Mouse (Mus musculus): ENCODE measurements around the gene Gm13124. TPM values are rescaled to one million over a fixed set of nuclear protein-coding genes. Genes with fewer than 3 reads are reported as not detected.
"Not testable (repeated sequence)": the region's sequence is repeated elsewhere in the genome, so short reads cannot be mapped to it uniquely, and the experiment has no call there.

The Gm13124 gene
- polyA plus RNA-seq (2016; fragmentation: Nextera tagmentation; extraction: Ambion mirVana): not detected in 2 replicates

GRCm38 (mm10) chr4:144565034-144565433 is at the start of gene Gm13124:
Gm13124 (minus strand) TSS chr4:144565134.
- ATAC-seq (ENCODE audit: low FRiP score, low read depth): no peak
- no peaks in the 10 kb centered on the region for H3K4me1 ChIP-seq
- no peaks in the 10 kb centered on the region for H3K36me3 ChIP-seq
- H3K27ac ChIP-seq (replicated peaks): no peak within 1 kb of the TSS
- H3K27me3 ChIP-seq: no peaks in the 10 kb centered on the region
- peaks cover 59% of the 10 kb centered on the region for H3K9me3 ChIP-seq
- H3K9ac ChIP-seq (replicated peaks): no peak within 1 kb of the TSS
- H3K4me2 ChIP-seq (replicated peaks): no peak within 1 kb of the TSS
- no peak within 1 kb of the TSS for H3K4me3 ChIP-seq
- WGBS: 92% methylated on average over 1 of the region's 1 CpGs

GRCm38 (mm10) chr4:144614586-144614985 is 49.7 kb upstream of the Gm13124 start:
- no peak overlapping the region for H3K4me3 ChIP-seq
- no peak overlapping the region for H3K9ac ChIP-seq (replicated peaks)
- no peaks in the 10 kb centered on the region for H3K4me1 ChIP-seq
- no peak for ATAC-seq (ENCODE audit: low FRiP score, low read depth)
- no peak overlapping the region for H3K4me2 ChIP-seq (replicated peaks)
- WGBS: 69% methylated on average over 1 of the region's 1 CpGs
- H3K9me3 ChIP-seq: peaks cover 69% of the 10 kb centered on the region
- H3K27ac ChIP-seq (replicated peaks): no peak overlapping the region
- H3K36me3 ChIP-seq: no peaks in the 10 kb centered on the region
- no peaks in the 10 kb centered on the region for H3K27me3 ChIP-seq

- Histone ChIP-seq H3K4me3 (no peak within 1 kb of the TSS), H3K4me2 (replicated peaks) (no peak within 1 kb of the TSS), H3K9ac (replicated peaks) (no peak within 1 kb of the TSS), H3K9me3 (peaks cover 59% of the 10 kb centered on the region), H3K36me3 (no peaks in the 10 kb centered on the region), H3K4me1 (no peaks in the 10 kb centered on the region), H3K27me3 (no peaks in the 10 kb centered on the region), H3K27ac (replicated peaks) (no peak within 1 kb of the TSS)
- no peak for ATAC-seq (ENCODE audit: low FRiP score, low read depth)
- 44% methylated on average over 1 of the region's 1 CpGs for WGBS
These were observed 48.5 kb upstream of the Gm13124 start, which contains the start of gene Aadacl4 for GRCm38 (mm10) chr4:144613407-144613806. Aadacl4 (plus strand) TSS chr4:144613707.

GRCm38 (mm10) chr4:144592790-144593189 is 27.9 kb upstream of the Gm13124 start:
- Histone ChIP-seq H3K9me3 (peaks cover 36% of the 10 kb centered on the region), H3K36me3 (no peaks in the 10 kb centered on the region), H3K4me1 (no peaks in the 10 kb centered on the region), H3K9ac (replicated peaks) (no peak overlapping the region), H3K27me3 (no peaks in the 10 kb centered on the region), H3K27ac (replicated peaks) (no peak overlapping the region), H3K4me2 (replicated peaks) (no peak overlapping the region), H3K4me3 (no peak overlapping the region)
- ATAC-seq (ENCODE audit: low FRiP score, low read depth): no peak

GRCm38 (mm10) chr4:144586207-144586606 is 21.3 kb upstream of the Gm13124 start:
- not testable (repeated sequence) for H3K27me3 ChIP-seq; H3K4me2 ChIP-seq (replicated peaks); H3K27ac ChIP-seq (replicated peaks); H3K9ac ChIP-seq (replicated peaks); H3K36me3 ChIP-seq; H3K4me3 ChIP-seq; H3K4me1 ChIP-seq
- 88% methylated on average over 12 of the region's 16 CpGs for WGBS
- peak; percentile 62; the same call in 1 of the 2 replicates for ATAC-seq (ENCODE audit: low FRiP score, low read depth)
- H3K9me3 ChIP-seq: peaks cover 67% of the 10 kb centered on the region

- H3K4me1 ChIP-seq: no peaks in the 10 kb centered on the region
- ATAC-seq (ENCODE audit: low FRiP score, low read depth): no peak
- H3K4me3 ChIP-seq: no peak overlapping the region
- peaks cover 38% of the 10 kb centered on the region for H3K9me3 ChIP-seq
- no peak overlapping the region for H3K27ac ChIP-seq (replicated peaks)
- no peaks in the 10 kb centered on the region for H3K36me3 ChIP-seq
- no peak overlapping the region for H3K4me2 ChIP-seq (replicated peaks)
- no peaks in the 10 kb centered on the region for H3K27me3 ChIP-seq
- no peak overlapping the region for H3K9ac ChIP-seq (replicated peaks)
These were observed 2.8 kb upstream of the Gm13124 start for GRCm38 (mm10) chr4:144567752-144568151.

GRCm38 (mm10) chr4:144561205-144561604 is 3.7 kb downstream of the Gm13124 start:
- Histone ChIP-seq H3K9me3 (peaks cover 69% of the 10 kb centered on the region), H3K4me1 (no peaks in the 10 kb centered on the region), H3K9ac (replicated peaks) (no peak overlapping the region), H3K36me3 (no peaks in the 10 kb centered on the region), H3K4me3 (no peak overlapping the region), H3K27ac (replicated peaks) (no peak overlapping the region), H3K4me2 (replicated peaks) (no peak overlapping the region), H3K27me3 (no peaks in the 10 kb centered on the region)
- 53% methylated on average over 2 of the region's 2 CpGs for WGBS
- ATAC-seq (ENCODE audit: low FRiP score, low read depth): no peak

- H3K27me3 ChIP-seq: no peaks in the 10 kb centered on the region
- H3K9me3 ChIP-seq: peaks cover 70% of the 10 kb centered on the region
- H3K27ac ChIP-seq (replicated peaks): no peak overlapping the region
These were observed 5.1 kb downstream of the Gm13124 start for GRCm38 (mm10) chr4:144559792-144560191.

DNA sequence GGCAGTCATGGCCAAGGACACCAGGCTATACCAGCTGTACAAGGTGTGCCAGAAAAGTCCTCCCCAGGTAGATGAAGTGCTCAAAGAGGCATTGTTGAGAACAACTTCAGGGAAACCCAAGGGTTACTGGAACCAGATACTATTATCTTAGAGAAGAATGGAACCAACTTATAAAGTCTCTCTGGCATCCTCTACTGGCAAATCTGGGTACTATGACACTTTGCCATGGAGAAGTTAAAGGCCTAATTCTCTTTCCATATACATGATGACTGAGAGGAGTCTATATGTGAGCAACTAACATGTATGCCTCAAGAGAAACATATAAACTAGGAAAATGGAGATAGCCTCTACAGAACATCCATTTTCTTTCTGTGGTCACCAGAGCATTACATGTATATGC is 13.8 kb downstream of the Gm13124 start:
- Histone ChIP-seq H3K36me3 (no peaks in the 10 kb centered on the region), H3K27me3 (no peaks in the 10 kb centered on the region), H3K4me2 (replicated peaks) (no peak overlapping the region), H3K9me3 (peaks cover 56% of the 10 kb centered on the region), H3K4me1 (no peaks in the 10 kb centered on the region), H3K27ac (replicated peaks) (no peak overlapping the region), H3K4me3 (no peak overlapping the region), H3K9ac (replicated peaks) (no peak overlapping the region)
- no peak for ATAC-seq (ENCODE audit: low FRiP score, low read depth)

More at GRCm38 (mm10) chr4:144559792-144560191, 5.1 kb downstream of the Gm13124 start:
- Histone ChIP-seq H3K4me3 (no peak overlapping the region), H3K4me2 (replicated peaks) (no peak overlapping the region), H3K4me1 (no peaks in the 10 kb centered on the region), H3K36me3 (no peaks in the 10 kb centered on the region), H3K9ac (replicated peaks) (no peak overlapping the region)
- ATAC-seq (ENCODE audit: low FRiP score, low read depth): no peak

- not testable (repeated sequence) for H3K4me1 ChIP-seq; ATAC-seq (ENCODE audit: low FRiP score, low read depth); H3K9ac ChIP-seq (replicated peaks); H3K27ac ChIP-seq (replicated peaks); H3K36me3 ChIP-seq; H3K4me2 ChIP-seq (replicated peaks); H3K4me3 ChIP-seq; H3K27me3 ChIP-seq
- peaks cover 62% of the 10 kb centered on the region for H3K9me3 ChIP-seq
- WGBS: 90% methylated on average over 13 of the region's 13 CpGs
These were observed 19.6 kb downstream of the Gm13124 start for GRCm38 (mm10) chr4:144545339-144545738.

- H3K9ac ChIP-seq (replicated peaks): no peak overlapping the region
- H3K4me1 ChIP-seq: no peaks in the 10 kb centered on the region
- WGBS: 73% methylated on average over 1 of the region's 1 CpGs
- no peaks in the 10 kb centered on the region for H3K36me3 ChIP-seq
- H3K4me2 ChIP-seq (replicated peaks): no peak overlapping the region
- no peak overlapping the region for H3K27ac ChIP-seq (replicated peaks)
- H3K4me3 ChIP-seq: no peak overlapping the region
- H3K27me3 ChIP-seq: no peaks in the 10 kb centered on the region
- H3K9me3 ChIP-seq: peaks cover 62% of the 10 kb centered on the region
- ATAC-seq (ENCODE audit: low FRiP score, low read depth): no peak
These were observed 20.2 kb downstream of the Gm13124 start for GRCm38 (mm10) chr4:144544689-144545088.

DNA sequence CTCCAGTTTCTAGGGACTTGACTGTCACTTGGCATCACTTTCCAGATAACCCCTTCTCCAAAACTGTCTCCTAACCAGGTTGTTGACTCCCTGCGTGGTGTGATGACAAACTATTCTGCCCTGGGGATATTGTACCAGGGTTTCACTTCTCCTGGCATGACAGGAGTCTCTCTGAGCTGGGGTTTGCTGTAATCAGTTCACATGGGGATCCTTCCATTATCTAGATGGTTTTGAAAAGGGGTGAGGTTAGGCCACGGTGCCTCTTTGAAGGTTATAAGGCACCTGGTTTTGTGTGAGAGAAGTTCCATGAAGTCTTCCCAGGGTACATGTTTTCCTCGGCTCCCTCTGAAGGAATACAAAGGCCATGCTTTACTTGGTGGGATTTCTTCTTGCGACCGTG is 45.4 kb downstream of the Gm13124 start, which contains the start of gene 9430007A20Rik:
Gene 9430007A20Rik (plus strand): TSS at position 301 of the 400 bp plus-strand sequence.
- Histone ChIP-seq H3K27me3 (no peaks in the 10 kb centered on the region), H3K27ac (replicated peaks) (no peak within 1 kb of the TSS), H3K4me3 (no peak within 1 kb of the TSS), H3K4me1 (no peaks in the 10 kb centered on the region), H3K36me3 (no peaks in the 10 kb centered on the region), H3K9ac (replicated peaks) (no peak within 1 kb of the TSS), H3K9me3 (peaks cover 46% of the 10 kb centered on the region), H3K4me2 (replicated peaks) (no peak within 1 kb of the TSS)
- no peak for ATAC-seq (ENCODE audit: low FRiP score, low read depth)
- WGBS: 79% methylated on average over 5 of the region's 5 CpGs

- peaks cover 39% of the 10 kb centered on the region for H3K9me3 ChIP-seq
- H3K9ac ChIP-seq (replicated peaks): no peak overlapping the region
- H3K27me3 ChIP-seq: no peaks in the 10 kb centered on the region
- no peak overlapping the region for H3K27ac ChIP-seq (replicated peaks)
- no peak overlapping the region for H3K4me3 ChIP-seq
- 79% methylated on average over 1 of the region's 1 CpGs for WGBS
- H3K4me1 ChIP-seq: no peaks in the 10 kb centered on the region
- H3K36me3 ChIP-seq: no peaks in the 10 kb centered on the region
- H3K4me2 ChIP-seq (replicated peaks): no peak overlapping the region
- ATAC-seq (ENCODE audit: low FRiP score, low read depth): no peak
These were observed 58.4 kb downstream of the Gm13124 start for GRCm38 (mm10) chr4:144506518-144506917.

Data from midbrain, embryonic 12.5 days (tissue).